Mouse (Mus musculus) erythroblast, embryonic 14.5 days (primary cell): ENCODE results near the gene Tpgs1.

Experiments used
- GATA1 ChIP-seq: IDR thresholded peaks from 2 replicates; pipeline ENCODE4 v1.6.1; 2012; ENCODE audit warnings: low read length, inconsistent platforms, mixed read lengths
- TAL1 ChIP-seq: IDR thresholded peaks from 3 replicates; pipeline ENCODE4 v1.6.1; 2012; ENCODE audit warnings: low read length, inconsistent platforms, mixed read lengths

DNA sequence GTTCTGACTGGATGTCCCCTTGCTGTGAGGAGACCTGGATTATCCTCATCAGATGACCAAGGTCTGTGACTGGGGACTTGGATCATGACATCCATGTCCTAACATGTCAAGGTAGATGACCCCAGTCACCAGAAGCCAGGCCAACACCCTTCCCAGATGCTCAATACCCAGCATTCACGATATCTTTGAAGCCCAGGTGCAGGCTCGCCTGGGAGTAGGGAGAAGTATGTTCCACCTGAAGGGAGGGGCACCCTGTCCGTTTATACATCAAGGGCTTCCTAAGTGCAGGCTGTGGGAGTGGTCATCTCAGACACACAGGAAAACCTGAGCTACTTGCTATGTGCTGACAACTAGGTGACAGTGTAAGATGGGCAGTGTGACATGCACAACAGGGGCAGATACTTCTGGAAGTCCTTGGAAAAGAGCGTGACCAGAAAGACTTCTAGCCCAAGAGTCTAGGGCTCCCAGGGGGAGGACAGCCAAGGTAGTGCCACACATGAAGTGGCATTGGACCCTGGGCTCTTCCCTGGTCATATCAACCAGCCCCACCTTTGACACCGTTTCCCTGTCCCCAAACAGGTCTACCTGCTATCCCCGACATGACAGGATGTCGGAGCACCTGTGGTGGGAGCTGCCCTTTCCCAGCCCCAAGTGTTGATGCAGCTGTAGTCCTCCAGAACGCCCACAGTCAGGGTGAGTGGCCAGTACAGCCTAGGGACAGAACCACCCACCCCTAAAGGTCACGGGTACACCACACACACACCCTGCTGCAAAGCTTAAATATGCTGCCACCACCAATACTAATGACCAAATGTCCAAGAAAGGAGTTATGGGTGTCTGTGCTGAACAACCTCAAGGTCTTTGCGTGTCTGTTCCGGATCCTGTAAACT lies 11.7 kb downstream of the Tpgs1 start:
- no peak for TF ChIP-seq GATA1
- TF ChIP-seq TAL1 = no peak
